Mouse (Mus musculus): ENCODE data around the gene Tacc2.

Tacc2 gene

DNA sequence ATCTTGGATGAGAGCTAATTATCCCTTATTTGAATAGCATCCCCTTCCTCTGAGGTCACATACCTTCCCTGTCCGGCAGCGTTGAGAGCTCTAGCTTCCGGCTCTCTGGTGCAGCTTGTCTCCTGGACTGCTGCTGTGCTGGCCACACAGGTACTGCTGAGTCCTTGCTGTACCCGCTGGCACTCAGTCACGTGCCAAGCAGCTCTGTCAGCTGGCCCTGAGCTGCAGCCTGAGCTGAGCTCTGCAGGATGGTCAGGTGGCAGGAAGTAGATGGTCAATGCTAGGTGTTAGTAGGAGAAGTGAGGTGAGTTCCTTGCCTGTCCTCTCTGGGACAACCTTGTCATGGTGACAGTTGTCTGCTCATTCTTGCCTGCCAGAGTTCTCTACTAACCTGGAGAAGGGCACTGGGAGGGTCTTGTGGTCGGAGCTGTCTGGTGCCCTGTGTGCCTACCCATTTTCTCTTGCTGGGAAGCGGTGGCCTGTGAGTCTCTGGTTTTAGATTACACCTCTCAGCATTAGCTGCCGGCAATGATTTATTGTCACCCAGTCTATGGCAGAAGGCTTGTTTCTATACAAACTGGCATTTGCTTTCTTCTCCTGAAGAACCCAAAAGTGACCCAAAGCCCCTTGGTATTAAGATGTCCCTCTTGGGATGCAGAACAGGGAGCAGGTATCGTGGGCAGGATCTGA lies 143.6 kb downstream of the Tacc2 start:
- DNase-seq (ENCODE audit: low spot score in 2 of 2): no peak

DNA sequence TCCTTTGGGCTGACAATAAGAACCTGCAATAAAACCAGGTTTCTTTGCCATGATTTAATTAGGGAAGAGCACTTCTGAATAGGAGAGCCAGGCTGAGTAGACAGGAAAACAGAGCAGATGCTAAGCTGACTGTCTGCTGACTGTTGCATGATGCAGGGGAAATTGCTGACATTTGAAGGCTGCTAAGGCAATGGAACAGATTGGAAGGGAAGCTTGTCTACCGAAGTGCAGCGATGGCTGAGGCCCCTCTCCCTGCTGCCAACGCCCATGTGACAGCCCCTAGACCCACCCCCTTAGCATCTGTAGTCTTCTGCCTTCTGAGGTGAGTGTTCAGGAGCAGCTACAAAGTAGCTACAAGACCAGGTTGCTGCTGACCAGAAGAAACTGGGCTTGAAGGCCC lies 148.9 kb downstream of the Tacc2 start:
- no peak for DNase-seq (ENCODE audit: low spot score in 2 of 2)

DNA sequence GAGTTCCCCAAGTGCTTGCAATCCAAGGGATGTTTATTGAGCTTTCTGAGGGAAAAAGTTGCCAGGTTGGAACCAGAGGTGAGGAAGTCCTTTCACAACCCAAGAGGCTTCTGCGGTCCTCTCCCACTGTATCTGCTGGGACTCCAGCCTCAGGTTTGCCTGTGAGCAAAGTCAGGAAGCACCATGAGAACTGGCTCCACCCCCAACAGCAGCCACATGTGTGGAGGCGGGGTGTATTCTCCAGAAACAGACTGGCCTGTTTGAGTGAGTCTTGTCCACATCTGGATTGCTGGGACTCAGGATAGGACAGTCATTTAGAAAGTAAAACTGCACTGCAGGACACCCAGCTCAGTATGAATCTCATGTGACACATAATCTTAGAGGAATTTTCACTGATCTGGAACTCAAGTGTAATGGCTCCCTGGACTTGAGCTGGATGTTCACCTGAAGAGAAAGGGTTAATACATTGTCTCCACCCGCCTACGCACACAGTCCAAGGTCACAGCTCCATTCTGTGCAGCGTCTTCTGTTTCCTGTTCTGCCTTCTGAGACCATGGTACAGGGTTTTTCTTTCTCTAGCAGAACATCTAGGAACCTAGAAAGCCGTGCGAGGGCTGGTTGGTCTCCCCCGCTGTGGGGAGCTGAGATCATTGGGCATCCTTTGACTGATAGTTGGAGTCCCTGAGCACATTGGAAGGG lies 149.6 kb downstream of the Tacc2 start:
- DNase-seq (ENCODE audit: low spot score in 2 of 2): no peak

DNA sequence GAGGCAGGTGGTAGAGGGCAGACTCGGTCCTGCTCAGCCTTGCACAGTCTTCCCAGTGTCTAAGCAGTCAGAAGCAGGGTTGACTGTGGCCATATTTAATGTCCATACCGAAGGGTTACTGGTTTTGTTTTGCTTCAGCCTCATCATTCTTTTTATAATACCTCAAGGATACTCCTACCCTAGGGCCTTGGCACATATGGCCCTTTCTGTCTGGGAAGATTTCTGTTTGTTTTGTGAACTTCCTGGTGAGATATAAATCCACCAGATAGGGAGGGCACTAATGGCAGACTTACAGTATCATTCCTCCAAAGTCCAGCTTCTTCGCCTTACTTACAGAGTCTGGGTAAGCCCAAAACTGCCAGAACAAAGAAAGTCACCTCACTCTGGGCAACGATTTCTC lies 150.3 kb downstream of the Tacc2 start:
- DNase-seq (ENCODE audit: low spot score in 2 of 2): no peak

DNA sequence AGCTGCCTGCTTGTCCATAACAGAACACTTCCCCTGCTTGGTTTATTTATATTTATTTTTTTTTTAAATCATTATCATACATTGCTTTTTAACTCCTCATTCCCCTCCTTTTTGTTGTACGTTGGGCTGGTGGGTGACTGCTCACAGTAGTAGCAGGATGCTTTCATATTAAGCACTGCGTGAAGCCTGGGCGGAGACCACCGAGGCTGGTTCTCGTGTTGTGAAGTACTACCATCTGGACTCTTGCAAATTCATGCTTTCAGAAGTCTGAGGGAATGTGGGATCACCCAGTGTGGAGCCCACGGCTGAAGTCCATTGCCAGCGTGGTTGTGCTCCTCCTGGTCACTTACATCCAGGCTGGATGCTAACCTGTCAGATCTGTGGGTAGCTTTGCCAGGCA lies 154.6 kb downstream of the Tacc2 start:
- no peak for DNase-seq (ENCODE audit: low spot score in 2 of 2)

DNA sequence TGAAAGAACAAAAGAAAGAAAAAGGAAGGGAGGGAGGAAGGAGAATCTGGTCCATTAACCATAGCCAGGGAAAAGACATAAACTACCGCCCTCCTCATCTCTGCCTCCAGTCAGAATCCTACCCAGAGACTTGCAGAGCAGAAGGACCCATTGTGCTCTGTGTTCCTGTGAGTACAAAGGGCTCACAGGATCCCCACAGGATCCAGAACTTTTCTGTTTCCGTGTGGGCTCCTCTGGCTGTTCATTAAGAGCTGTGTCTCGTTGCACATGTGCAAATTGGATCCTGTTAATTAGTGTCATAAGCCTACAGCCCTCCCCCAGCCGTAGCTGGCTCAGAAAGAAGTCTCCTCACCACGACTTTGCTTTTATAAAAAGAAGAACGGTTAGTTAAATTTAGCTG lies 155.7 kb downstream of the Tacc2 start:
- no peak for DNase-seq (ENCODE audit: low spot score in 2 of 2)

DNA sequence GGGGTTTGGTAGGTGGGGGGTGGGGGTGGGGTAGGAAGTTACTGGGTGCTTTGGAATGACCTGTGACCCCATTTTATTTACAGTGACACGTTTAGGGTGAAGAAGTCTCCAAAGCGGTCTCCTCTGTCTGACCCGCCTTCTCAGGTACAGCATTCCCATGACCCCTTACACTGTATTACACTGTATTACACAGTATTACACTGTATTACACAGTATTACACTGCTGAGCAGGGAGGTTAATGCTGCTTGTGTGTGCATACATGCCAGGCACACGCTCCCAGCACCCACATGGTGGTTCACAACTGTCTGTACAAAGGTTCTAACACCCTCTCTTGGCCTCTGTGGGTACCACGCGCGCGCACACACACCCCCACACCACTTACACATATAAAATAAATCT lies 156.2 kb downstream of the Tacc2 start:
- no peak for DNase-seq (ENCODE audit: low spot score in 2 of 2)

DNA sequence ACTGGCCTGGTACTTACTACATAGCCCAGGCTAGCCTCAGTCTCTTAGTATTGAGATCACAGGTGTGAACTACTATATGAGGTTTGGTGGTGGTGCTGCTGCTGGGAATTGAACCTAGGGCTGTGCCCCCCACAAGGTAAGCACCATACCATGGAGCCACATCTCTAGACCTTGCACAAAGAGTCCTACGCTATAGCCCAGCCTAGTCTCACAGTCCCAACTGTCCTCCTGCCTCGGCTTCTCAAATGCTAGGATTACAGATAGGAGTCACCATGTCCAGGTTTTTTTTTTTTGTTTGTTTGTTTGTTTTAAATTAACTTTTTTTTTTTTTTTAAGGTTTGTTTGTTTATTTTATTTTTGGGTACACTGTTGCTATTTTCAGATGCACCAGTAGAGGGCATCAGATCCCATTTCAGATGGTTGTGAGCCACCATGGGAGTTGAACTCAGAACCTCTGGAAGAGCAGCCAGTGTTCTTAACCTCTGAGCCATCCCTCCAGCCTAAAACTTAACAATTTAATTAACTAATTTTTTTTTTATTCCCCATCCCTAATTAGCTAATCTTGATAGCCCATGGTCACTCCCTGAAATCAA lies 157.1 kb downstream of the Tacc2 start:
- no peak for DNase-seq (ENCODE audit: low spot score in 2 of 2)

DNA sequence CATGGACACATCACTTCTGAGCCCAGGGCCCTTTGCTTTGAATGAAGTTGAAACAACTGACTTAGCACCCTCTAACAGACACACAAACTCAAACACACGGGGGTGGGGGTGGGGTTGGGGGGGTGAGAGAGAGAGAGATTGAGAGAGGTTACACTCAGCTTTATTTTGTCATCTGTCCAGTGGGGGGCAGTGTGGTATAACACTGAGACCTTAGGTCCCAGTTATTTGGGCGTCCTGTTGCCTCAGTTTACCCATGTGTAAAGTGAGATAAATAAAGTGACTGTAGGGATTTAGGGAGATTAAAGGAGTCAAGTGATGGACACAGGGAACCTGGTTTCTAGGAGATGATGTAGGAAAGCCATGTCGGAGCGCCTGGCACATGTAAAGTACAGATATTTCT lies 163.9 kb downstream of the Tacc2 start:
- no peak for DNase-seq (ENCODE audit: low spot score in 2 of 2)

DNA sequence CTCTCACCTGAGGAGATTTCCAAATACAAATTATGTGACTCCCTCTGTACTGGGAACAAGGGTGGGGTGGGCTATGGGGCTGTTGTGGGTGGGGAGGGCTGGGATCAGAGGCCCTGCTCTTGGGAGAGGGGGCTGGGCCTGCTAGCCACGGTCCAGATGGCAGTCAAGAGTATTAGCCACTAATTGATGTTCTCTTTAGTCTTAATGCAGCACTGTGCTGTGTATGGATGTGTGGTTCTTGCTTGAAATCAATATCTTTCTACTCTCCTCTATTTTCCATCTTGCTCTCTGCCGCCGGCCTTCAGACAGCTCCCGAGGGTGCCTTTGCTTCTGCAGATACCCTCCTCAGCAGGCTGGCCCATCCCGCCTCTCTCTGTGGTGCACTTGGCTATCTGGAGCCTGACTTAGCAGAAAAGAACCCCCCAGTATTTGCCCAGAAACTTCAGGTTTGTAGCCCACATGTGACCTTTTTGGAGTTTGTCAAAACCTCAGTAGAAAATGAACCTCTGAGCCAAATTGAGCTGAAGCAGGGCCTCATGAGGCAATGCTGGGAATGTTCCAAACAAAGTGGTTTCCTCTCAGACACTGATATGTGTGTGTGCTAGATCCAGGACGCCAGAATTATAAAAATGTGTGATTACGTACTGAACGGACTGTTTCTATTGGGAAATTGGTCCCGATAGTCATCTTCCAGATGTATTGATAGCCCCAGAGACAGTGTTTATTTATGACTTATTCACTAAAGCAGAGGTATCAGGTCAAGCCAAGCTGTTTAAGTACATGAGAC lies 166.2 kb downstream of the Tacc2 start:
- no peak for DNase-seq (ENCODE audit: low spot score in 2 of 2)

DNA sequence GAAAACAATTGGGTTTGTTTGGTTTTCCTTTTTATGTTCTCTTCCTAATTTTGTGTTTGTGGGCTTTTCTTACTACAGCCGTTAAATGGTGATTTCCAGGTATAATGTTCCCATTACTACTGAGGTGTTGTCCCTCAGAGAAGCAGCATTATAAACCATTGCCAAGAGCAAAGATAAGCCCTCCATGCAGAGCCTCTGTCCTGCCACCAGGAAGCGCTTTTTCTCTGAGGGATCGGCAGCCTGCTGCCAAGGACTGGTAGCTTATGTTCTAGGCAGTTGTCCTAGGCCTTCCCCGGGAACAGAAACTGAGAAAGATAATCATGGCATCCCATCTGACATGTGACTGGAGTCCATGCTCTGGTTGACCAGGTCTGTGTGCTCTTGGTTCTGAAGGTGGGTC lies 171.9 kb downstream of the Tacc2 start:
- no peak for DNase-seq (ENCODE audit: low spot score in 2 of 2)

DNA sequence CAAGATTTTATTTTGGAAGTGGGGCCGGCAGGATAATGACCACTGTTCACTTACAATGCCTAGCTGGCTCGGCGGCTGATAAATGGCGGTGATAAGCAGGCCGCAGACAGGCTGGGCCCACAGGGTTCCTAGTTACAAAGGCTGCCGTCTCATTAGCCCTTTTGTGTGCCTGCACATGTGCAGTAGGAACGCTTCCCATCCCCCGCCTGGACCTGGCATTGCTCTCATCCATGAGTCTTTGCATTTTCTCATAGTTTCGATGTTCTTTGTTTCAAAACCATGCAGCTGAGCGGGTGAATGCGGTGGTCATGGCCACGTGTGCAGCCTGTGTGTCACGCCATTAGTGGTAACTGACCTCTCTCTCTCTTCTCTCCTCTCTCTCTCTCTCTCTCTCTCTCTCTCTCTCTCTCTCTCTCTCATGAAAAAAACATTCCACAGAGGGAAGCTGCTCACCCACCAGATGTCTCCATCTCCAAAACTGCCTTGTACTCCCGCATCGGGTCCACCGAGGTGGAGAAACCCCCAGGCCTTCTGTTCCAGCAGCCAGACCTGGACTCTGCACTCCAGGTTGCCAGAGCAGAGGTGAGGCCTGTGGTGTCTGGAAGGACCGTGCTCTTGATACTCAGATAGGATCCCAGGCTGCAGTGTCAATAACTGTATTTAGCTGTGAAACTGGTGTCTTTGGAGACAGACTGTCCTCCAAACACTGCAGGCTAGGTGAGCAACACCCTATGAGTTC lies 173.7 kb downstream of the Tacc2 start:
- DNase-seq (ENCODE audit: low spot score in 2 of 2): no peak

DNA sequence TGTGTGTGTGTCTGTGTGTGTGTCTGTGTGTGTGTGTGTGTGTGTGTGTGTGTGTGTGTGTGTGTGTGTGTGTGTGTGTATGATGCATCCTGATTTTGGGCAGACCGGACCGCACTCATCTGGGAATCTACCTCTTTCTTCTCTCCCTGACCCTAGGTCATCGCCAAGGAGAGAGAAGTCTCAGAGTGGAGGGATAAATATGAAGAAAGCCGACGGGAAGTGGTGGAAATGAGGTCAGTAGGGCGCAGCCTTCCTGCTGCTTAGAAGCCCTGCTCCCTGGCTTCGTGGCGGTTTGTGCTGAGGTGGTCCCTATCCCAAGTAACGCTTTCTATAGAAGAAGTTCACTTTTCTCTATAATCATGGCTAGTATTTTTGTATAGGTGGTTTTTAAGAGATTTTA lies 174.4 kb downstream of the Tacc2 start:
- DNase-seq (ENCODE audit: low spot score in 2 of 2): no peak

DNA sequence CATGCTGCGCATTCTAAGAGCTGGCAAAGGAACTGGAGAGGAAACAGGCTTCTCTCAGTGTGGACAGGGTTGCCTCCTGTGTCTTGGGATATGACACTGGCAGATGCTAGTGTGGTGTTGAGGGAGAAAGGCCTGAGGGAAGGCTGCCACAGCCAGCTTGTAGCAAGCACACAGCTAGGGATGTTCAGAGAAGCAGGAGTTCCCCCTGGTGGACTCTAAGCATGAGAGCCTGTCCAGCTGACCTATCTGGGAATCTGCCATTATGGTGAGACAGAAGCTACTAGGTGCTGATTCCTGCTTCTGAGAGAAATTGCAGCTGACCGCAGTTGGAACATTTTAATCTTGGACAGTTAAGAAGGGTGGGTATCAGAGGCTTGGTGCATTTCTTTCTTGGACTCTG lies 177.6 kb downstream of the Tacc2 start:
- no peak for DNase-seq (ENCODE audit: low spot score in 2 of 2)

DNA sequence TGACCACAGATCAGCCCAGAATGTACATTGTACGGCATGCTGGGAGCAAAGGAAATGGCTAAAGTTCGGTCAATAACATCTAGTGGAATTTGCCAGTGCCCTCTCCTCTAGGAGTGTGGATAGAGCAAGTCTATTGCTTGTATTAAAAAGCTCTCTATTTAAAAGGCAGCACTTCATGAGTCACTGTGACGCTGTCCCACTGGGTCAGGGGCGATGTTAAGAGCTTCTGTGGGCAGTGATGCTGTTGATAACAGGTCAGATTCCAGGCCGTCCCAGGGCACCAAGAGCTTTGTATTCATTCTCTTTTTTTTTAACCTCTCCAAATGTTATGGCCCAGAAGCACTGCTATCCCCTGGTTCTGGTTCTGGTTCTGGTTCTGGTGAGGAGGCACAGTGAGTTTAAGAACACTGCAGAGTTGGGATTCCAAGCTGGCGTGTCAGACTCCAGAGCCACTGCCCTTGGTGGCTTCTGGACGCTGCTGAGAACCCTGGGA lies 179.2 kb downstream of the Tacc2 start:
- DNase-seq (ENCODE audit: low spot score in 2 of 2): no peak

DNA sequence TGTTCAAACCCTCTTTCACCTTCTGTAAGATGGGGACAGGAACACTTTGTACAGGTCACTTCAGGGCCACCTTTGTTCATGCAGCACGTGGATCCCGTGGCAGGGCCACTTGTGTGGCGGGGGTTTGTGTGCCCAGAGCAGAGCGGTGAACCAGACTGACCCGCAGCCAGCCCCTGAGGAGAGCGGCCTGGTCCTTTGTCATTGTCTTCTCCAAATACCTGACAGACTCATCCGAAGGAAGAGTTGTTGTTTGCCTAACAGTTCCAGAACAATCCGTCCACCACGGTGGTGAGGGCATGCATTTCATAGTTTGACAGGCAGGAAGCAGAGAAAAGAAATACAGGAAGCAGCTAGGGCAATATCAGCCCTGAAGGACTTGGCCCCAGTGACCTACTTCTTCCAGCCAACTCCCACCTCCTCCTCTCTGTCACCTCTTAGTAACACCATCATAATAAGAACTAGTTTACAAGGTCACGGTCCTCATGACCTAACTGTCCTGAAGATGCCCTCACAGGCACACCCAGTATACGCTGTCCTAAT lies 180.2 kb downstream of the Tacc2 start:
- DNase-seq (ENCODE audit: low spot score in 2 of 2): no peak

DNA sequence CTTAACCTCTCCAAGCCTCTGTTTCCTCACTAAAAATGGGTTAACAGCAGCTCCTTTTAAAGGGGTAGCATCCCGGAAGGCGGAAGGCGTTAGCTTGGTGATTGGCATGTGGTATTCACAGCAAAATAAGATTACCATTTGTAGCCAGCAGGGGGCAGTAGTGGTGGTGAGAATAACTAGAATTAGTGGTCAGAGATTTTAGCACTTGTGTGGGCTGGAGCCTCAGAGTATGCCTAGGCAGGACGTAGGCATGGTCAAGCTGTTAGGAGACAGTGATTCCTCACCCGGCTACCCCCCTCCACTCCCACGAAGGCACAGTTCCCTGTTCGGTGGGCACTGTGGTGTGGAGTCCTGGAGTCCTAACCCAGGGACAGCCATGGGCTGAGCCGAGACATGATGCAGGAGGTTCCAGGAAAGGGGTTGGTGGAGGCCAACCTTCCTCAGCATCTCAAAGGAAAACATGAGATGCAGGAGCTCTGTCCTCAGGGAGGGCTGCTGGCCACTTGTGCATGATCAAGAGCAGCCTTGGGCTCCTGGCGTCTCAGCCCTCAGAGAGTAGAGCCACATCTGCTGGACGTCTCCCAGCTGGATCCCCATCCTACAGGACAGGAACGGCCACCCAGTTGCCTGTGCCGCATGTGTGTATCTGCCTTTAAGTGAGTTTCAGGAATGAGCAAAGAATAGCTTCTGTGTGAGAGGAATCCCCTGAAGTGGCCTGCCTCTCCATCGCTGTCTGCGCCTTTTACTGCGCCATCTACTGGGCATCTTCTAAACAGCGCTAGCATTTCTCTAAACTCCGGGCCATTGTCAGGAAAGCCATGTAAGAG lies 185.0 kb downstream of the Tacc2 start:
- peak; percentile 35 to 65 for DNase-seq (ENCODE audit: low spot score in 2 of 2)

DNA sequence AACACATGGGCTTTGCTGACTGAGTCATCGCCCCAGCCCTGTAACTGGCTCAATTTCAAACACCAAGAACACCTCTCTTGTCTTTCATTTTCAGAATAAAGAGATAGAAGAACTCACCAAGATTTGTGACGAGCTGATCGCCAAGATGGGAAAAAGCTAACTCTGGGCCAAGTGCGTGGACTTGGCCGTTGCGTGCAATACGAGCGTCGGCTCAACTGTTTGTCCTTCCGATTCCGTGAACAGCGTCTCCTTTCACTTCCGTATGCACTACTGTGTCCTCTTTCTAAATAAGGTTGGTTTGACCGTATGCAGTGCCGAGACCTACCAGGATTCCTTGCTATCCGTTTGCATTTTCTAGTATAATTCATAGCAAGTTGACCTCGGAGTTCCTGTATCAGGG lies 186.9 kb downstream of the Tacc2 start:
- DNase-seq (ENCODE audit: low spot score in 2 of 2): no peak

DNA sequence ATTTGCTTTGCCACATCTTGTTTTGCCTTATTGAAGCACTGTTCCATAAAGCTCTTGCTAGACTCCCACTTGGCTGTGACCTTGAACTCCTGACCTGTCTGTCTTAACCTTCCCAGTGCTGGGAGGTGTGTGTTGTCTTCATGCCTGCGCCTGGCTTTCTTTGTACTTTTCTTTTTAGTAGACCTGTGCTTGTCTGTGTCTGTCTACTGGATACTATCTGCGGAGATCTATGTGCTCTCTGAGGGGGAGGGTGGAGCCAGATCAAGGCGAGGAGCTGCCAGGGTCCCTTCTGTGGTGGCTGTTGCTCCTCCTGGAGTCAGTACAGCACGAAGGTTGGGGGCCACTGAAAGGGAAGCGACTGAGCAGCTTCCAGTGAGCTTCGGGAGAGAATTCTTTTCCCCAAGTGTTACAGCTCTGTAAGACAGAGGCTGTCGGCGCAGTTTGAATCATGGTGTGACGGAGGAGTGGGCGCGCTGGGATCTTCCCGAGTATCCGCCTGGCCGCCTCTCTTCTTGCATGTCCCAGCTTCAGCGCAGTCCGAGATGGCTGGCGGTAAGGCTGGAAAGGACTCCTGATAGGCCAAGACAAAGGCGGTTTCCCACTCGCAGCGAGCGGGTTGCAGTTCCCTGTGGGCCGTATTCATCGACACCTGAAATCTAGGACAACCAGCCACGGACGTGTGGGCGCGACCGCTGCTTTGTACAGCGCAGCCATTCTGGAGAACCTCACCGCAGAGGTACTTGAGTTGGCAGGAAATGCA lies 189.4 kb downstream of the Tacc2 start:
- DNase-seq (ENCODE audit: low spot score in 2 of 2): no peak

DNA sequence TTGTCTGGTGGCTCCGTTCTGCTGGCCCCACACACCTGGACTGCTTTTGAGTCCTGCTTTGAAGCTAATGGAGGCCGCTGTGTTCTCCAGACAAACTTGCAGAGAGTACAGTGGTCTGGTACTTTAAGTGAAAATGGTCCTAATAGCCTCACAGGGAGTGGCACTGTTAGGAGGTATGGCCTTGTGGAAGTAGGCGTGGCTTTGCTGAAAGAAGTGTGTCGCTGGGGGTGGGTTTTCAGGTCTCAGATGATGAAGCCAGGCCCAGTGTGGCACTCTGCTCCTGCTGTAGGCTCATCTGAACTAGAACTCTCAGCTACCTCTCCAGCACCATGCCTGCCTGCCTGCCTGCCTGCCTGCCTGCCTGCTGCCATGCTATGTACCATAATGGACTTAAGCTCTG lies 190.9 kb downstream of the Tacc2 start:
- no peak for DNase-seq (ENCODE audit: low spot score in 2 of 2)

All from spleen, postnatal 10 days (tissue).